In the genomic region with DNA sequence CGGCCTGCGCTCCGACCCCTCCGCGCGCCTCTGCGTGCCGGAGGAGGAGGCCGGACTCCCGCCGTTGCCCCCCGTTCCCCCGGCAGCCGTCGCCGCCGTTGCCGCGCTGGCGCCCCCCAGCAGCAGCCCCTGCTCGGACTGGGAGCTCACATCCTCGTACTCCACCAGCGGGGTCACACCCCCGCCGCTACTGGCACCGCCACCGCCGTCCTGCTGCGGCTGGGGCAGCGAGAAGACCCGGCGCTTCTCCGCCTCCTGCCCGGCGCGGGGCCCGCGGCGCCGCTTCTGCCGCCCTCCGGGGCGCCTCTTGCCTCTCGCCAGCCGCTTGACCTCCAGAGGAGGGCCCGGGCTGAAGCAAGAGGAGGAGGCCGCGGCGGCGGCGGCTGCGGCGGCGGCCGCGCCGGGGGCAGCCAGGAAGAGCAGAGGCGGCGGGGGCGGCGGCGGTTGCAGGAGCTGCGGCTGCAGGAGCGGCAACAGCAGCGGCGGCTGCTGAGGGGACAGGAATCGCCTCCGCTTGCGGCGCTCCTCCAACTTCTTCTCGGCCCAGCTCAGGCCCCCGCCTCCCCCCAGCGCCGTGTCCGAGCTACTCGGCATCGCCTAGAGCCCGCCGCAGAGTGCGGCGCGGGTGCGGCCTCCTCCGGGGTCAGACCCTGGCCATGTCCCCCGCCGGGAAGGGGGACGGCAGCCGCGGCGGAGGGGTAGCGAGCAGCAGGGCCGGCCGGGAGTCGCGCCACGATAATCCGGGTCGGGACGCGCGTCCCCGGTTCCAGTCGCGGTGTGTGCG, we compare ENCODE assay signal across 7 mouse cellular contexts. TPM values are rescaled to one million over a fixed set of nuclear protein-coding genes. Genes with fewer than 3 reads are reported as not detected.
DNase-seq lines count a peak whose midpoint lies in the region; ATAC-seq and TF ChIP-seq lines count a peak whose summit lies in the region.

No protein-coding gene starts in this region.

- no peaks in the 10 kb centered on the region for H3K36me3 ChIP-seq in intestine, postnatal 0 days (ENCODE audit: control insufficient read depth, insufficient read depth)
- no peaks in the 10 kb centered on the region for H3K36me3 ChIP-seq in limb, embryonic 11.5 days (ENCODE audit: control insufficient read depth, insufficient read depth, low read length)
- no peaks in the 10 kb centered on the region for H3K36me3 ChIP-seq in midbrain, postnatal 0 days (ENCODE audit: insufficient read depth, low read length)
- H3K36me3 ChIP-seq in splenic B cell, adult 2 months (ENCODE audit: control insufficient read depth, insufficient read depth, low read length, poor library complexity, severe bottlenecking): no peaks in the 10 kb centered on the region

- peak; percentile 58 to 65 for DNase-seq in adrenal gland, adult 18-20 months (ENCODE audit: low spot score in 2 of 2)
- DNase-seq in cerebellum, postnatal 4 days (ENCODE audit: low spot score in 2 of 2): peak; percentile 23 to 60
- peak; percentile 51 for DNase-seq in gastrocnemius, postnatal 25 days
- peak; percentile 73 for DNase-seq in limb, embryonic 11.5 days (ENCODE audit: low spot score)
- DNase-seq in midbrain, postnatal 0 days (ENCODE audit: low spot score): peak; percentile 19
- DNase-seq in splenic B cell, adult 2 months (ENCODE audit: low read depth, low spot score): peak; percentile 55

- H3K9ac ChIP-seq in intestine, postnatal 0 days (ENCODE audit: low read depth, low read length): peak overlapping the region; percentile 97
- H3K9ac ChIP-seq in limb, embryonic 11.5 days (ENCODE audit: low read length): peak overlapping the region; percentile 95
- peak overlapping the region; percentile 94 for H3K9ac ChIP-seq in midbrain, postnatal 0 days (replicated peaks; ENCODE audit: low read length, poor library complexity, severe bottlenecking)

- H3K27ac ChIP-seq in intestine, postnatal 0 days (ENCODE audit: low read depth, low read length): peak overlapping the region; percentile 99
- peak overlapping the region; percentile 94 for H3K27ac ChIP-seq in limb, embryonic 11.5 days (replicated peaks; ENCODE audit: low read depth, low read length)
- H3K27ac ChIP-seq in midbrain, postnatal 0 days (ENCODE audit: low read depth, low read length): peak overlapping the region; percentile 97

- no peak for TF ChIP-seq CTCF in intestine, postnatal 0 days (IDR thresholded peaks at IDR 0.05; ENCODE audit: low read depth)
- no peak for TF ChIP-seq CTCF in midbrain, postnatal 0 days (IDR thresholded peaks at IDR 0.05)

- peak overlapping the region; percentile 81 for H3K4me2 ChIP-seq in intestine, postnatal 0 days (replicated peaks; ENCODE audit: low read depth)
- peak overlapping the region; percentile 85 for H3K4me2 ChIP-seq in limb, embryonic 11.5 days (ENCODE audit: low read depth, severe bottlenecking)
- H3K4me2 ChIP-seq in midbrain, postnatal 0 days (ENCODE audit: low read depth, low read length, poor library complexity, severe bottlenecking): peak overlapping the region; percentile 94

- under 1% methylated on average over 66 of the region's 105 CpGs for WGBS in intestine, postnatal 0 days
- under 1% methylated on average over 85 of the region's 105 CpGs for WGBS in limb, embryonic 11.5 days
- WGBS in midbrain, postnatal 0 days: 1% methylated on average over 48 of the region's 105 CpGs

- no peaks in the 10 kb centered on the region for H3K9me3 ChIP-seq in intestine, postnatal 0 days (ENCODE audit: control insufficient read depth)
- H3K9me3 ChIP-seq in limb, embryonic 11.5 days (ENCODE audit: control insufficient read depth, low read length): 0 out of 2 replicates have a peak, but pooled peaks cover 2% of the 10 kb centered on the region
- no peaks in the 10 kb centered on the region for H3K9me3 ChIP-seq in midbrain, postnatal 0 days (ENCODE audit: low read length)

- ATAC-seq in intestine, postnatal 0 days: peak; percentile 7; the same call in 1 of the 2 replicates
- peak; percentile 44 for ATAC-seq in limb, embryonic 11.5 days (ENCODE audit: insufficient number of reproducible peaks, low FRiP score, low TSS enrichment, low read depth)
- peak; percentile 35 for ATAC-seq in midbrain, postnatal 0 days (ENCODE audit: low FRiP score)

- peaks cover 3% of the 10 kb centered on the region; the same call in 1 of the 2 replicates for H3K4me1 ChIP-seq in intestine, postnatal 0 days (replicated peaks; ENCODE audit: control insufficient read depth, insufficient read depth, low read length)
- H3K4me1 ChIP-seq in limb, embryonic 11.5 days (ENCODE audit: control insufficient read depth, insufficient read depth, low read length): peaks cover 3% of the 10 kb centered on the region; the same call in 1 of the 2 replicates
- peaks cover 9% of the 10 kb centered on the region; the same call in 1 of the 2 replicates for H3K4me1 ChIP-seq in midbrain, postnatal 0 days (ENCODE audit: insufficient read depth, low read length)

- no peaks in the 10 kb centered on the region for H3K27me3 ChIP-seq in intestine, postnatal 0 days (replicated peaks; ENCODE audit: control insufficient read depth, insufficient read depth, low read length)
- no peaks in the 10 kb centered on the region for H3K27me3 ChIP-seq in limb, embryonic 11.5 days (ENCODE audit: control insufficient read depth, insufficient read depth, low read length)
- H3K27me3 ChIP-seq in midbrain, postnatal 0 days (ENCODE audit: insufficient read depth, low read length): no peaks in the 10 kb centered on the region
- H3K27me3 ChIP-seq in splenic B cell, adult 2 months (ENCODE audit: control insufficient read depth, insufficient read depth, low read length, poor library complexity, severe bottlenecking): no peaks in the 10 kb centered on the region

- H3K4me3 ChIP-seq in intestine, postnatal 0 days (ENCODE audit: low read depth, low read length): peak overlapping the region; percentile 99
- H3K4me3 ChIP-seq in limb, embryonic 11.5 days (ENCODE audit: low read depth, low read length): peak overlapping the region; percentile 97
- H3K4me3 ChIP-seq in midbrain, postnatal 0 days (ENCODE audit: low read depth, low read length): peak overlapping the region; percentile 100

RNA-seq across cellular contexts. Expression of a gene that starts 0.6 kb away (rescaled TPM):
- 10 to 100 TPM; 54.0 to 67.0 TPM for total RNA-seq in adrenal gland, adult 18-20 months (2021)
- total RNA-seq in gastrocnemius, postnatal 25 days (2021): 10 to 100 TPM; 17.1 to 19.6 TPM
- polyA plus RNA-seq in intestine, postnatal 0 days (2015; fragmentation: Nextera tagmentation; extraction: Ambion mirVana): 10.7 and 14.0 TPM in 2 replicates
- polyA plus RNA-seq in limb, embryonic 11.5 days (2014; fragmentation: Nextera tagmentation; extraction: Ambion mirVana): 18.1 and 20.4 TPM in 2 replicates
- total RNA-seq in midbrain, postnatal 0 days (2014; rRNA removed): 101 and 113 TPM in 2 replicates
- 6.9 and 10.9 TPM in 2 replicates for polyA plus RNA-seq in midbrain, postnatal 0 days (2015; fragmentation: Nextera tagmentation; extraction: Ambion mirVana)

Comparison
In these comparisons a context has a peak if more than half of its experiments do, and no peak if none do; other contexts are left out.
1. Peak in every context shown above with its lines: DNase-seq, ATAC-seq, H3K4me3 ChIP-seq and H3K27ac ChIP-seq.
2. DNase-seq: peak in every context shown above with its lines; median percentile 73 in limb, embryonic 11.5 days; 62 in adrenal gland, adult 18-20 months; 55 in splenic B cell, adult 2 months; 51 in gastrocnemius, postnatal 25 days; 42 in cerebellum, postnatal 4 days; 19 in midbrain, postnatal 0 days.